Mouse (Mus musculus) lung, postnatal 0 days (tissue): Measurements from ENCODE around the gene Fam129b.

Source experiments
- CTCF ChIP-seq: IDR thresholded peaks from 2 replicates; pipeline ENCODE4 v1.5.1; 2016; ENCODE audit warnings: antibody characterized with exemption, mild to moderate bottlenecking
- EP300 ChIP-seq: IDR thresholded peaks from 2 replicates; pipeline ENCODE4 v1.6.1; 2016; ENCODE audit warnings: antibody characterized with exemption, mild to moderate bottlenecking, control low read depth

DNA sequence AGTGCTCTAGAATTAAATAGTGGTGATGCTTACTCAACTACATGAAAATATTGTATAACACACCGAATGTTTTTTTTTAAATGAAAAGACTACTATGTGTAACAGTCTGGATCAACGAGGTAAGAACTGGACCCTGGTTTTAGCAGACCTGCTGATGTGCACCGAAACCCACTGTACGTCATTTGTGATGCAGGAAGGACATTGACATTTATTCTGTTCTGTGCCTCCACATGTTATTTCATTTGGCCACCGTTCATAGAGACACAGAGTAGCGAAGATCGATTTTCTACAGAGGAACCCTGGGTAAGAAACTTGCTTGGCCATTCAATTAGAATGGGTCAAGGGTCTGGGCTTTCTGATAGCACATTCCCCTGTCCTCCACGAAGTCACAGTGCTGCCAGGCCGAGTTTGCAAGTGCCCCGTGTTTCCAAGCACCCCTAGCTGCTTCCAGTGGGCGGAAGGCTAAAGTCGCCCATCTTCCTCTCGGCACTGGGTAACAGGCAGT is 90.3 kb downstream of the Fam129b start:
- TF ChIP-seq CTCF (no peak), EP300 (no peak)
